Mouse (Mus musculus): ENCODE results near the gene Tbxa2r. TPM values are rescaled to one million over a fixed set of nuclear protein-coding genes. Genes with fewer than 3 reads are reported as not detected.
A peak's percentile ranks its signal among the peaks of the same experiment; 100 is the strongest.

Tbxa2r gene
- polyA plus RNA-seq, 1 experiment from 2014 or later, result 4.0 TPM

- peak overlapping the region; percentile 97 for H3K4me2 ChIP-seq
- peak overlapping the region; percentile 58 for H3K9ac ChIP-seq
- no peaks in the 10 kb centered on the region for H3K27me3 ChIP-seq
- H3K9me3 ChIP-seq (replicated peaks), result no peaks in the 10 kb centered on the region
- H3K4me3 ChIP-seq (replicated peaks), result peak overlapping the region; percentile 4
- peaks cover 70% of the 10 kb centered on the region for H3K36me3 ChIP-seq (replicated peaks)
- 18% methylated on average over 12 of the region's 12 CpGs for WGBS (ENCODE audit: insufficient replicate concordance)
- H3K4me1 ChIP-seq (replicated peaks), result peaks cover 99% of the 10 kb centered on the region
- peak overlapping the region; percentile 96 for H3K27ac ChIP-seq (replicated peaks)
- peak; percentile 85 for ATAC-seq (ENCODE audit: insufficient read depth)
Measured at GRCm38 (mm10) chr10:81362336-81362949, 33.9 kb downstream of the Tbxa2r start.

GRCm38 (mm10) chr10:81363436-81364346 is 35.2 kb downstream of the Tbxa2r start:
- peak overlapping the region; percentile 58 for H3K9ac ChIP-seq
- H3K4me1 ChIP-seq (replicated peaks), result peaks cover 99% of the 10 kb centered on the region
- no peaks in the 10 kb centered on the region for H3K27me3 ChIP-seq
- H3K4me2 ChIP-seq, result peak overlapping the region; percentile 97
- 65% methylated on average over 54 of the region's 54 CpGs for WGBS (ENCODE audit: insufficient replicate concordance)
- H3K27ac ChIP-seq (replicated peaks), result peak overlapping the region; percentile 96
- H3K4me3 ChIP-seq (replicated peaks), result peak overlapping the region; percentile 9
- peaks cover 83% of the 10 kb centered on the region for H3K36me3 ChIP-seq (replicated peaks)
- no peaks in the 10 kb centered on the region for H3K9me3 ChIP-seq (replicated peaks)
- ATAC-seq (ENCODE audit: insufficient read depth), result no peak

GRCm38 (mm10) chr10:81364666-81365065 is 36.1 kb downstream of the Tbxa2r start:
- Histone ChIP-seq H3K4me1 (replicated peaks) (peaks cover 89% of the 10 kb centered on the region), H3K36me3 (replicated peaks) (peaks cover 89% of the 10 kb centered on the region), H3K4me3 (replicated peaks) (no peak overlapping the region), H3K27me3 (no peaks in the 10 kb centered on the region), H3K9ac (no peak overlapping the region), H3K9me3 (replicated peaks) (no peaks in the 10 kb centered on the region), H3K27ac (replicated peaks) (peak overlapping the region; percentile 96), H3K4me2 (peak overlapping the region; percentile 97)
- no peak for ATAC-seq (ENCODE audit: insufficient read depth)
- WGBS (ENCODE audit: insufficient replicate concordance), result 61% methylated on average over 28 of the region's 28 CpGs

GRCm38 (mm10) chr10:81365073-81365472 is 36.5 kb downstream of the Tbxa2r start:
- Histone ChIP-seq H3K27me3 (no peaks in the 10 kb centered on the region), H3K4me3 (replicated peaks) (no peak overlapping the region), H3K9ac (no peak overlapping the region), H3K27ac (replicated peaks) (peak overlapping the region; percentile 96), H3K4me1 (replicated peaks) (peaks cover 85% of the 10 kb centered on the region), H3K9me3 (replicated peaks) (no peaks in the 10 kb centered on the region), H3K4me2 (peak overlapping the region; percentile 97; the same call in 1 of the 2 replicates), H3K36me3 (replicated peaks) (peaks cover 89% of the 10 kb centered on the region)
- 52% methylated on average over 4 of the region's 4 CpGs for WGBS (ENCODE audit: insufficient replicate concordance)
- no peak for ATAC-seq (ENCODE audit: insufficient read depth)

- Histone ChIP-seq H3K36me3 (replicated peaks) (peaks cover 89% of the 10 kb centered on the region), H3K9me3 (replicated peaks) (no peaks in the 10 kb centered on the region), H3K4me3 (replicated peaks) (no peak within 1 kb of the TSS), H3K27me3 (no peaks in the 10 kb centered on the region), H3K9ac (no peak within 1 kb of the TSS), H3K27ac (replicated peaks) (peak within 1 kb of the TSS; percentile 96), H3K4me2 (peak within 1 kb of the TSS; percentile 97), H3K4me1 (replicated peaks) (peaks cover 77% of the 10 kb centered on the region)
- WGBS (ENCODE audit: insufficient replicate concordance), result 26% methylated on average over 12 of the region's 12 CpGs
- ATAC-seq (ENCODE audit: insufficient read depth), result no peak
Measured at GRCm38 (mm10) chr10:81365672-81366476, 37.3 kb downstream of the Tbxa2r start, which contains the start of gene 4930404N11Rik. 4930404N11Rik (minus strand) TSS chr10:81365816.

- 61% methylated on average over 6 of the region's 6 CpGs for WGBS (ENCODE audit: insufficient replicate concordance)
- Histone ChIP-seq H3K27ac (replicated peaks) (peak overlapping the region; percentile 96), H3K4me2 (no peak overlapping the region), H3K9ac (no peak overlapping the region), H3K27me3 (no peaks in the 10 kb centered on the region), H3K9me3 (replicated peaks) (no peaks in the 10 kb centered on the region), H3K4me3 (replicated peaks) (no peak overlapping the region), H3K36me3 (replicated peaks) (peaks cover 89% of the 10 kb centered on the region), H3K4me1 (replicated peaks) (peaks cover 69% of the 10 kb centered on the region)
- no peak for ATAC-seq (ENCODE audit: insufficient read depth)
Measured at GRCm38 (mm10) chr10:81366477-81367206, 38.1 kb downstream of the Tbxa2r start.

- no peaks in the 10 kb centered on the region for H3K9me3 ChIP-seq (replicated peaks)
- no peaks in the 10 kb centered on the region for H3K27me3 ChIP-seq
- H3K36me3 ChIP-seq (replicated peaks), result peaks cover 89% of the 10 kb centered on the region
- no peak overlapping the region for H3K4me3 ChIP-seq (replicated peaks)
- WGBS (ENCODE audit: insufficient replicate concordance), result 88% methylated on average over 6 of the region's 6 CpGs
- H3K4me2 ChIP-seq, result no peak overlapping the region
- H3K9ac ChIP-seq, result no peak overlapping the region
- peaks cover 69% of the 10 kb centered on the region for H3K4me1 ChIP-seq (replicated peaks)
- ATAC-seq (ENCODE audit: insufficient read depth), result no peak
- H3K27ac ChIP-seq (replicated peaks), result peak overlapping the region; percentile 96
Measured at GRCm38 (mm10) chr10:81367207-81367495, 38.6 kb downstream of the Tbxa2r start.

- Histone ChIP-seq H3K9me3 (replicated peaks) (no peaks in the 10 kb centered on the region), H3K27me3 (no peaks in the 10 kb centered on the region), H3K4me2 (peak overlapping the region; percentile 74), H3K9ac (peak overlapping the region; percentile 96; the same call in 1 of the 2 replicates), H3K4me1 (replicated peaks) (peaks cover 62% of the 10 kb centered on the region), H3K4me3 (replicated peaks) (peak overlapping the region; percentile 76), H3K36me3 (replicated peaks) (peaks cover 61% of the 10 kb centered on the region), H3K27ac (replicated peaks) (peak overlapping the region; percentile 88)
- WGBS (ENCODE audit: insufficient replicate concordance), result 89% methylated on average over 10 of the region's 10 CpGs
- no peak for ATAC-seq (ENCODE audit: insufficient read depth)
Measured at GRCm38 (mm10) chr10:81375322-81375721, 46.8 kb downstream of the Tbxa2r start.

- peaks cover 76% of the 10 kb centered on the region for H3K4me1 ChIP-seq (replicated peaks)
- H3K4me3 ChIP-seq (replicated peaks), result peak overlapping the region; percentile 76
- H3K27me3 ChIP-seq, result no peaks in the 10 kb centered on the region
- peak; percentile 13; the same call in 1 of the 2 replicates for ATAC-seq (ENCODE audit: insufficient read depth)
- 28% methylated on average over 6 of the region's 6 CpGs for WGBS (ENCODE audit: insufficient replicate concordance)
- H3K27ac ChIP-seq (replicated peaks), result peak overlapping the region; percentile 88
- H3K36me3 ChIP-seq (replicated peaks), result peaks cover 47% of the 10 kb centered on the region
- H3K4me2 ChIP-seq, result peak overlapping the region; percentile 74
- peak overlapping the region; percentile 96 for H3K9ac ChIP-seq
- H3K9me3 ChIP-seq (replicated peaks), result no peaks in the 10 kb centered on the region
Measured at GRCm38 (mm10) chr10:81376561-81377361, 48.2 kb downstream of the Tbxa2r start.

GRCm38 (mm10) chr10:81377362-81377664 is 48.8 kb downstream of the Tbxa2r start:
- H3K4me2 ChIP-seq, result peak overlapping the region; percentile 74
- no peak for ATAC-seq (ENCODE audit: insufficient read depth)
- H3K9ac ChIP-seq, result peak overlapping the region; percentile 96
- 44% methylated on average over 2 of the region's 2 CpGs for WGBS (ENCODE audit: insufficient replicate concordance)
- H3K4me3 ChIP-seq (replicated peaks), result peak overlapping the region; percentile 76
- no peaks in the 10 kb centered on the region for H3K9me3 ChIP-seq (replicated peaks)
- H3K4me1 ChIP-seq (replicated peaks), result peaks cover 77% of the 10 kb centered on the region
- peak overlapping the region; percentile 88 for H3K27ac ChIP-seq (replicated peaks)
- H3K36me3 ChIP-seq (replicated peaks), result peaks cover 41% of the 10 kb centered on the region
- no peaks in the 10 kb centered on the region for H3K27me3 ChIP-seq

Measured in liver, embryonic 15.5 days (tissue).